In genomic region chr14:118151651-118152293, GRCm38 (mm10) we compare ENCODE assay signal across 10 mouse cellular contexts. TPM values are rescaled to one million over a fixed set of nuclear protein-coding genes. Genes with fewer than 3 reads are reported as not detected.
DNase-seq lines count a peak whose midpoint lies in the region; ATAC-seq and TF ChIP-seq lines count a peak whose summit lies in the region.
"Had no signal": no experiment of that assay in that cellular context is flagged by ENCODE, and none has a peak within 500 bp of the region (broad histone marks: within the 10 kb centered on the region; RNA-seq: fewer than 3 reads in every experiment).

No protein-coding gene starts in this region.

- peak; percentile 53 for DNase-seq in gastrocnemius, adult 2 months
- DNase-seq in gastrocnemius, postnatal 4 days (ENCODE audit: low spot score in 2 of 2), result no peak
- DNase-seq in 3T3-L1 (ENCODE audit: low read depth, low spot score), result peak; percentile 70
- peak; percentile 16 to 50 for DNase-seq in kidney, postnatal 25 days
- no peak for DNase-seq in neural tube, embryonic 10.5 days (ENCODE audit: extremely low spot score, low spot score)
- no peak for DNase-seq in hindbrain, embryonic 10.5 days (ENCODE audit: low spot score)
- DNase-seq: layer of hippocampus, adult 9-11 months had no signal

- H3K9ac ChIP-seq in intestine, embryonic 15.5 days, result no peak overlapping the region

- peaks cover 5% of the 10 kb centered on the region; the same call in 1 of the 2 replicates for H3K36me3 ChIP-seq in intestine, embryonic 15.5 days
- peaks cover 61% of the 10 kb centered on the region for H3K36me3 ChIP-seq in hindbrain, embryonic 10.5 days

- H3K4me2 ChIP-seq in intestine, embryonic 15.5 days (replicated peaks), result no peak overlapping the region

- peak overlapping the region; percentile 62 for H3K4me3 ChIP-seq in gastrocnemius, adult 2 months
- H3K4me3 ChIP-seq in bone marrow, adult 2 months (replicated peaks; ENCODE audit: control insufficient read depth, low read depth, low read length), result no peak overlapping the region
- no peak overlapping the region for H3K4me3 ChIP-seq in intestine, embryonic 15.5 days (replicated peaks)
- H3K4me3 ChIP-seq in hindbrain, embryonic 10.5 days, result no peak overlapping the region
- H3K4me3 ChIP-seq: erythroblast, embryonic 14.5 days had no signal

- no peaks in the 10 kb centered on the region for H3K9me3 ChIP-seq in intestine, embryonic 15.5 days
- no peaks in the 10 kb centered on the region for H3K9me3 ChIP-seq in hindbrain, embryonic 10.5 days

- no peak for TF ChIP-seq POLR2A in bone marrow, adult 2 months (IDR thresholded peaks at IDR 0.05; ENCODE audit: borderline replicate concordance, control insufficient read depth, low read depth, low read length)

- ATAC-seq in intestine, embryonic 15.5 days, result no peak

- H3K27ac ChIP-seq in gastrocnemius, adult 2 months, result peak overlapping the region; percentile 89
- H3K27ac ChIP-seq in bone marrow, adult 2 months (ENCODE audit: control insufficient read depth, insufficient read depth, low read depth, low read length, poor library complexity), result no peak overlapping the region
- H3K27ac ChIP-seq in intestine, embryonic 15.5 days, result no peak overlapping the region
- H3K27ac ChIP-seq in hindbrain, embryonic 10.5 days, result no peak overlapping the region

- no peaks in the 10 kb centered on the region for H3K4me1 ChIP-seq in bone marrow, adult 2 months (ENCODE audit: control insufficient read depth, insufficient read depth, low read length)
- no peaks in the 10 kb centered on the region for H3K4me1 ChIP-seq in intestine, embryonic 15.5 days (replicated peaks)
- H3K4me1 ChIP-seq in hindbrain, embryonic 10.5 days (replicated peaks), result peaks cover 12% of the 10 kb centered on the region; the same call in 1 of the 2 replicates

- intact Hi-C loops in gastrocnemius, adult 2 months (cut with DNase I), result loop anchor here (1.0 kb wide), 1 partner anchor 146 kb away; no protein-coding TSS in a partner anchor

- H3K27me3 ChIP-seq in intestine, embryonic 15.5 days (replicated peaks), result no peaks in the 10 kb centered on the region
- no peaks in the 10 kb centered on the region for H3K27me3 ChIP-seq in hindbrain, embryonic 10.5 days (ENCODE audit: insufficient read depth, poor library complexity, severe bottlenecking)

- peak; percentile 69 for TF ChIP-seq CTCF in gastrocnemius, adult 2 months (IDR thresholded peaks at IDR 0.05)
- peak; percentile 25; the same call in 1 of the 2 replicates for TF ChIP-seq CTCF in bone marrow, adult 2 months (IDR thresholded peaks at IDR 0.05; ENCODE audit: control insufficient read depth, insufficient read depth, low read length)

- WGBS in bone marrow, adult 2 months, result 84% methylated on average over 5 of the region's 5 CpGs
- 74% methylated on average over 5 of the region's 5 CpGs for WGBS in intestine, embryonic 15.5 days
- 81% methylated on average over 5 of the region's 5 CpGs for WGBS in hindbrain, embryonic 10.5 days

RNA-seq across cellular contexts. Expression of gene Gpr180, which starts 14.8 kb away (rescaled TPM):
- 10 to 100 TPM; 29.3 to 32.8 TPM for total RNA-seq in gastrocnemius, adult 2 months (2021)
- 10 to 100 TPM; 38.9 to 41.0 TPM for total RNA-seq in gastrocnemius, postnatal 4 days (2021)
- polyA plus RNA-seq in bone marrow, adult 2 months (2011; ENCODE audit: insufficient read depth, insufficient read length, low replicate concordance, missing spikeins), result 4.0 TPM in 2 replicates
- 47.3 and 49.0 TPM in 2 replicates for polyA plus RNA-seq in intestine, embryonic 15.5 days (2015; fragmentation: Nextera tagmentation; extraction: Ambion mirVana)
- polyA plus RNA-seq in hindbrain, embryonic 10.5 days (2016; fragmentation: Nextera tagmentation; extraction: Ambion mirVana), result 37.2 and 39.8 TPM in 2 replicates

RNA-seq across cellular contexts. Expression of gene Tgds, which starts 19.2 kb away (rescaled TPM):
- total RNA-seq in gastrocnemius, adult 2 months (2021), result 1 to 10 TPM; 5.0 to 7.9 TPM
- total RNA-seq in gastrocnemius, postnatal 4 days (2021), result 10 to 100 TPM; 14.1 to 15.6 TPM
- 6.7 and 7.2 TPM in 2 replicates for polyA plus RNA-seq in bone marrow, adult 2 months (2011; ENCODE audit: insufficient read depth, insufficient read length, low replicate concordance, missing spikeins)
- 30.2 and 34.0 TPM in 2 replicates for polyA plus RNA-seq in intestine, embryonic 15.5 days (2015; fragmentation: Nextera tagmentation; extraction: Ambion mirVana)
- polyA plus RNA-seq in hindbrain, embryonic 10.5 days (2016; fragmentation: Nextera tagmentation; extraction: Ambion mirVana), result 29.4 and 32.3 TPM in 2 replicates
- polyA plus RNA-seq: erythroblast, embryonic 14.5 days had no signal

Comparison
In these comparisons a context has a peak if more than half of its experiments do, and no peak if none do; other contexts are left out.
1. DNase-seq: peak in gastrocnemius, adult 2 months (single experiment), 3T3-L1 (single experiment) and kidney, postnatal 25 days (2 of 2); none in gastrocnemius, postnatal 4 days (0 of 2), neural tube, embryonic 10.5 days (single experiment) and hindbrain, embryonic 10.5 days (single experiment).